Mouse (Mus musculus) myocyte (in vitro differentiated cells): ENCODE results near the gene Gzmk. TPM values are rescaled to one million over a fixed set of nuclear protein-coding genes. Genes with fewer than 3 reads are reported as not detected.

Experiments used
- H3K27me3 ChIP-seq: one replicate; pipeline ENCODE4 v1.6.1; 2011; ENCODE audit not compliant: control insufficient read depth, insufficient read depth, insufficient read length
- H3K36me3 ChIP-seq: one replicate; pipeline ENCODE4 v1.6.1; 2011; ENCODE audit not compliant: control insufficient read depth, insufficient read depth
- H3K4me2 ChIP-seq: one replicate; pipeline ENCODE4 v1.6.1; 2011; ENCODE audit warnings: low read depth, control low read depth
- H3K4me3 ChIP-seq: one replicate; pipeline ENCODE4 v1.5.1; 2011; ENCODE audit warnings: mild to moderate bottlenecking, control low read depth, moderate library complexity
- H3K79me2 ChIP-seq: one replicate; pipeline ENCODE4 v1.6.1; 2011; ENCODE audit not compliant: control insufficient read depth, insufficient read depth
- H3ac ChIP-seq: one replicate; pipeline ENCODE4 v1.6.1; 2011; ENCODE audit not compliant: control insufficient read depth, insufficient read length
- CEBPB ChIP-seq: IDR thresholded peaks from 2 replicates; pipeline ENCODE4 v1.6.1; 2011; ENCODE audit warnings: mild to moderate bottlenecking, moderate library complexity; ENCODE audit not compliant: poor library complexity, insufficient read depth, severe bottlenecking
- E2F4 ChIP-seq: IDR thresholded peaks from one replicate; pipeline ENCODE4 v1.6.1; 2011; ENCODE audit warnings: mild to moderate bottlenecking, control low read depth, moderate library complexity; ENCODE audit not compliant: insufficient read depth
- MAX ChIP-seq: IDR thresholded peaks from one replicate; pipeline ENCODE4 v1.6.1; 2011; ENCODE audit warnings: low read depth, mild to moderate bottlenecking, control low read depth
- MYOD1 ChIP-seq, 3 experiments: IDR thresholded peaks; one replicate each; pipeline ENCODE4 v1.6.1; 2011; ENCODE audit warnings: control low read depth in 2 of 3, low read depth in 2 of 3, mild to moderate bottlenecking in 2 of 3, moderate library complexity in 1 of 3; ENCODE audit not compliant: insufficient read length in 2 of 3, control insufficient read depth in 1 of 3
- MYOG ChIP-seq, 3 experiments: IDR thresholded peaks; one replicate each; pipeline ENCODE4 v1.6.1; 2011; ENCODE audit warnings: control low read depth in 2 of 3, low read depth in 2 of 3, mild to moderate bottlenecking in 2 of 3; ENCODE audit not compliant: insufficient read length in 2 of 3, control insufficient read depth in 1 of 3, insufficient read depth in 1 of 3
- POLR2A ChIP-seq: IDR thresholded peaks from one replicate; pipeline ENCODE4 v1.6.1; 2011; ENCODE audit warnings: low read depth, mild to moderate bottlenecking, control low read depth, moderate library complexity; ENCODE audit not compliant: insufficient read length
- POLR2AphosphoS2 ChIP-seq: IDR thresholded peaks from one replicate; pipeline ENCODE4 v1.6.1; 2011; ENCODE audit warnings: low read depth, control low read depth; ENCODE audit not compliant: insufficient read length
- REST ChIP-seq: IDR thresholded peaks from one replicate; pipeline ENCODE4 v1.6.1; 2011; ENCODE audit warnings: mild to moderate bottlenecking, control low read depth, moderate library complexity; ENCODE audit not compliant: insufficient read depth, insufficient read length
- SRF ChIP-seq: IDR thresholded peaks from one replicate; pipeline ENCODE4 v1.6.1; 2011; ENCODE audit warnings: low read depth; ENCODE audit not compliant: control insufficient read depth, insufficient read length
- TCF12 ChIP-seq: IDR thresholded peaks from one replicate; pipeline ENCODE4 v1.6.1; 2011; ENCODE audit warnings: mild to moderate bottlenecking, control low read depth; ENCODE audit not compliant: poor library complexity, insufficient read depth, severe bottlenecking
- TCF3 ChIP-seq: IDR thresholded peaks from one replicate; pipeline ENCODE4 v1.6.1; 2011; ENCODE audit warnings: low read depth, control low read depth; ENCODE audit not compliant: insufficient read length
- USF1 ChIP-seq: IDR thresholded peaks from one replicate; pipeline ENCODE4 v1.6.1; 2011; ENCODE audit warnings: low read depth, mild to moderate bottlenecking, control low read depth, moderate library complexity
- polyA plus RNA-seq: library from polyadenylated mRNA; unstranded; fragments of >200 nt; fragmentation: generic; extraction: Trizol; gene quantifications from one replicate; pipeline ENCODE4 v1.2.1, GENCODE M21; 2012; ENCODE audit warnings: missing spikeins

Gene Gzmk
- polyA plus RNA-seq, 1 experiment = not detected

GRCm38 (mm10) chr13:113209624-113210023, 16.1 kb downstream of the Gzmk start, which contains the start of gene Esm1:
Gene Esm1 (plus strand): TSS chr13:113209659.
- Histone ChIP-seq H3K36me3 (no peaks in the 10 kb centered on the region), H3K4me3 (no peak within 1 kb of the TSS), H3K27me3 (no peaks in the 10 kb centered on the region), H3K79me2 (no peaks in the 10 kb centered on the region), H3ac (no peak within 1 kb of the TSS), H3K4me2 (no peak within 1 kb of the TSS)
- TF ChIP-seq E2F4 = no peak
- no peak for TF ChIP-seq POLR2AphosphoS2

DNA sequence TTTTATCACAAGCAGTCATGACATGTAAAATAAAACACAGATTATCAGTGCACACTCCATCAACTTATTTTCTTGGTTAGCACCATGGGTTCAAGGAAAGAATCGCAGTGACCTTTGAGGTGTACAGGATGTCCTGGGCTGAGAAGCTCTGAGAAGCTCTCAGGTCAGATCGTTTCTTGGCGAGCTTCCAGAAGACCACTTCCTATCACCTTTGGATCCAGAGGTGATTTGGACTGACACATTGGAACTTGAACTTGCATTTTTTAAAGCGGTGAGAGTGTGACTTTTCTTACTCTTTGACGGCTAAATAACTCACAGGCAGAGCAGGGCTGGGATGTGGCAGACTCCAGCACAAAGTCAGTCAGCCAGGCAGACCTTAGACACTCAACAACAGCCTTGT, 20.4 kb downstream of the Gzmk start:
- TF ChIP-seq MYOG (IDR thresholded peaks at IDR 0.05; ENCODE audit: control insufficient read depth in 1 of 3, insufficient read depth in 1 of 3, insufficient read length in 2 of 3, low read depth in 2 of 3) (no peak), POLR2A (no peak), TCF12 (no peak), TCF3 (no peak), REST (no peak), USF1 (no peak), SRF (no peak), MYOD1 (IDR thresholded peaks at IDR 0.05; ENCODE audit: control insufficient read depth in 1 of 3, insufficient read length in 2 of 3, low read depth in 2 of 3) (no peak), CEBPB (no peak), POLR2AphosphoS2 (no peak)
- Histone ChIP-seq H3K4me2 (no peak overlapping the region), H3K36me3 (no peaks in the 10 kb centered on the region), H3K27me3 (no peaks in the 10 kb centered on the region), H3K79me2 (no peaks in the 10 kb centered on the region), H3K4me3 (no peak overlapping the region), H3ac (no peak overlapping the region)

- Histone ChIP-seq H3K4me3 (no peak overlapping the region), H3ac (no peak overlapping the region), H3K27me3 (no peaks in the 10 kb centered on the region)
These were observed 22.6 kb downstream of the Gzmk start for GRCm38 (mm10) chr13:113203146-113203545.

GRCm38 (mm10) chr13:113202184-113202583, 23.5 kb downstream of the Gzmk start:
- Histone ChIP-seq H3K79me2 (no peaks in the 10 kb centered on the region), H3K4me3 (no peak overlapping the region), H3K4me2 (peak overlapping the region; percentile 45), H3K36me3 (no peaks in the 10 kb centered on the region), H3K27me3 (no peaks in the 10 kb centered on the region), H3ac (no peak overlapping the region)
- TF ChIP-seq E2F4 (no peak), MYOG (IDR thresholded peaks at IDR 0.05; ENCODE audit: control insufficient read depth in 1 of 3, insufficient read depth in 1 of 3, insufficient read length in 2 of 3, low read depth in 2 of 3) (no peak), USF1 (no peak), POLR2A (no peak)

More at GRCm38 (mm10) chr13:113203146-113203545, 22.6 kb downstream of the Gzmk start:
- Histone ChIP-seq H3K36me3 (no peaks in the 10 kb centered on the region), H3K79me2 (no peaks in the 10 kb centered on the region), H3K4me2 (peak overlapping the region; percentile 45)
- no peak for TF ChIP-seq E2F4
- TF ChIP-seq USF1 = no peak
- TF ChIP-seq POLR2AphosphoS2 = no peak
- no peak for TF ChIP-seq SRF
- no peak for TF ChIP-seq REST
- TF ChIP-seq POLR2A = no peak
- TF ChIP-seq TCF12 = no peak
- no peak for TF ChIP-seq MYOG (IDR thresholded peaks at IDR 0.05; ENCODE audit: control insufficient read depth in 1 of 3, insufficient read depth in 1 of 3, insufficient read length in 2 of 3, low read depth in 2 of 3)
- no peak for TF ChIP-seq TCF3
- TF ChIP-seq CEBPB = no peak
- no peak for TF ChIP-seq MAX
- no peak for TF ChIP-seq MYOD1 (IDR thresholded peaks at IDR 0.05; ENCODE audit: control insufficient read depth in 1 of 3, insufficient read length in 2 of 3, low read depth in 2 of 3)

DNA sequence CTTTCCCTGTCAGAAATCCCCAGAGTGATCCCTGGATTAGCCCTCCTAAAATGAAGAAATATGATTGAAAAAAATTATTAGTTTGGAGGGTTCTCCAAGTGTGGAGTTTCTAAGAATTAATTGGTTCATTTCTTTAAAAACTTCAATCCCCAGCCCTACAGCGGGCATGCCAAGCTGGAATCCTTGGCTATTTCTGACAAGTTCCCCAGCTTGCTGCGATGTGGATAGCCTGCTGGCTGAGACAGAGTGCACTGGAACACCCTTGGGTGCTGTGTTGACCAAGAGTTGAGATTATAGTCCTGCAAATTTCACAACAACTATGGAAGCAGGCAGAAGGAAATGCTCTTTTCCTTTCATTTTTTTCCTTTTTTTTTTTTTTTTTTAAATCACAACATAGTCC, 24.1 kb downstream of the Gzmk start:
- Histone ChIP-seq H3ac (no peak overlapping the region), H3K27me3 (no peaks in the 10 kb centered on the region), H3K79me2 (no peaks in the 10 kb centered on the region), H3K36me3 (no peaks in the 10 kb centered on the region), H3K4me2 (no peak overlapping the region), H3K4me3 (no peak overlapping the region)
- TF ChIP-seq USF1 (no peak), TCF3 (no peak), CEBPB (no peak), E2F4 (no peak), MAX (no peak)

- H3K79me2 ChIP-seq = no peaks in the 10 kb centered on the region
- no peak overlapping the region for H3K4me2 ChIP-seq
- H3K4me3 ChIP-seq = no peak overlapping the region
- TF ChIP-seq MYOD1 (IDR thresholded peaks at IDR 0.05; ENCODE audit: control insufficient read depth in 1 of 3, insufficient read length in 2 of 3, low read depth in 2 of 3) (no peak), TCF3 (no peak), REST (no peak), MYOG (IDR thresholded peaks at IDR 0.05; ENCODE audit: control insufficient read depth in 1 of 3, insufficient read depth in 1 of 3, insufficient read length in 2 of 3, low read depth in 2 of 3) (no peak), POLR2AphosphoS2 (no peak), POLR2A (no peak), MAX (no peak), E2F4 (no peak)
- no peaks in the 10 kb centered on the region for H3K27me3 ChIP-seq
- H3K36me3 ChIP-seq = no peaks in the 10 kb centered on the region
- no peak overlapping the region for H3ac ChIP-seq
These were observed 25.0 kb downstream of the Gzmk start for GRCm38 (mm10) chr13:113200726-113201125.
